Mouse (Mus musculus) hindbrain, embryonic 13.5 days (tissue): Measurements from ENCODE around the gene Acss2. TPM values are rescaled to one million over a fixed set of nuclear protein-coding genes. Genes with fewer than 3 reads are reported as not detected.
A peak's percentile ranks its signal among the peaks of the same experiment; 100 is the strongest.

Source experiments
- ATAC-seq: fragments of 200-750 bp; cut with Nextera tagmentation; 2 replicates; pipeline ENCODE4 v1.8.0; 2017; ENCODE audit warnings: moderate TSS enrichment; ENCODE audit not compliant: low FRiP score
- H3K27ac ChIP-seq: fragments of 300-500 bp; sonication (generic); 2 replicates; pipeline ENCODE4 v1.5.1; 2015; ENCODE audit warnings: inconsistent platforms, mild to moderate bottlenecking, moderate library complexity
- H3K27me3 ChIP-seq: fragments of 300-500 bp; sonication (generic); 2 replicates; pipeline ENCODE4 v1.6.1; 2015; ENCODE audit warnings: mild to moderate bottlenecking, inconsistent platforms
- H3K36me3 ChIP-seq: fragments of 300-500 bp; sonication (generic); 2 replicates; pipeline ENCODE4 v1.6.1; 2015; ENCODE audit warnings: mild to moderate bottlenecking, inconsistent platforms
- H3K4me1 ChIP-seq: fragments of 300-500 bp; sonication (generic); replicated peaks from 2 replicates; pipeline ENCODE4 v1.6.1; 2015; ENCODE audit warnings: inconsistent platforms
- H3K4me2 ChIP-seq: fragments of 300-500 bp; sonication (generic); 2 replicates; pipeline ENCODE4 v1.6.1; 2015; ENCODE audit warnings: inconsistent platforms, mild to moderate bottlenecking, moderate library complexity
- H3K4me3 ChIP-seq: fragments of 300-500 bp; sonication (generic); 2 replicates; pipeline ENCODE4 v1.5.1; 2015; ENCODE audit warnings: mild to moderate bottlenecking, inconsistent platforms
- H3K9ac ChIP-seq: fragments of 300-500 bp; sonication (generic); 2 replicates; pipeline ENCODE4 v1.6.1; 2015; ENCODE audit warnings: mild to moderate bottlenecking, inconsistent platforms
- H3K9me3 ChIP-seq: fragments of 300-500 bp; sonication (generic); 2 replicates; pipeline ENCODE4 v1.6.1; 2016; ENCODE audit warnings: inconsistent platforms
- WGBS: fragments of 180-500 bp; shearing (Covaris S2); methylation state at CpG from one replicate; pipeline ENCODE4 v1.1.7; 2015; 5-methylcytosine and 5-hydroxymethylcytosine counted together
- polyA plus RNA-seq: library from polyadenylated mRNA; unstranded; fragments of >200 nt; fragmentation: Nextera tagmentation; extraction: Ambion mirVana; gene quantifications from 2 replicates; pipeline ENCODE4 v1.2.1, GENCODE M21; 2015

Acss2 gene
- polyA plus RNA-seq, 1 experiment from 2014 or later = 29.0 TPM

DNA sequence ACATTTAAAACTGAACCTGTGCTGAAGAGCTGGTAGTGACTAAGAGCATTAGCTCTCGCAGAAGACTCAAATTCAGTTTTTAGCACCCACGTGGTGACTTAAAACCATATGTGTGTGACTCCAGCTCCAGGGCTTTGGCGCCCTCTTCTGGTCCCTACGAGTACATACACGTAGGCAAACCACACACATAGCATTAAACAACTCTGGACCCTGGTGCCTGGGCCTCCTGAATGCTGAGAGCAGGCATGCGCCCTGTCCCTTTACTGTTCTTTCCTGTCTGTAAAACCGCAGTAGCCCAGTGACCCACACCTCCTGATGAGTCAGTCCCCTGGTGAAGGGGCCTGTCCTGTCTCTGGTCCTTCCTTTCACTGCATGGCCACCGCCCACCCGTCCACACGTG is 107.0 kb downstream of the Acss2 start:
- Histone ChIP-seq H3K9ac (no peak overlapping the region), H3K27ac (no peak overlapping the region), H3K4me1 (peaks cover 15% of the 10 kb centered on the region), H3K4me2 (no peak overlapping the region), H3K36me3 (no peaks in the 10 kb centered on the region), H3K4me3 (no peak overlapping the region), H3K27me3 (peaks cover 45% of the 10 kb centered on the region), H3K9me3 (no peaks in the 10 kb centered on the region)
- ATAC-seq = no peak
- WGBS = 36% methylated on average over 10 of the region's 10 CpGs

- WGBS = 37% methylated on average over 15 of the region's 15 CpGs
- no peak overlapping the region for H3K27ac ChIP-seq
- peaks cover 60% of the 10 kb centered on the region for H3K27me3 ChIP-seq
- 0 out of 2 replicates have a peak overlapping the region, but pooled peaks have one; percentile 24 for H3K9ac ChIP-seq
- H3K36me3 ChIP-seq = peaks cover 3% of the 10 kb centered on the region
- no peak for ATAC-seq
- H3K4me3 ChIP-seq = no peak overlapping the region
- H3K4me2 ChIP-seq = no peak overlapping the region
- H3K4me1 ChIP-seq = peaks cover 30% of the 10 kb centered on the region
- no peaks in the 10 kb centered on the region for H3K9me3 ChIP-seq
Measured at GRCm38 (mm10) chr2:155626277-155626676, 108.5 kb downstream of the Acss2 start.

GRCm38 (mm10) chr2:155627030-155627738 is 109.4 kb downstream of the Acss2 start:
- Histone ChIP-seq H3K27me3 (peaks cover 69% of the 10 kb centered on the region), H3K4me1 (peaks cover 33% of the 10 kb centered on the region), H3K36me3 (peaks cover 12% of the 10 kb centered on the region), H3K4me2 (no peak overlapping the region), H3K27ac (no peak overlapping the region), H3K9me3 (no peaks in the 10 kb centered on the region), H3K4me3 (no peak overlapping the region), H3K9ac (no peak overlapping the region)
- WGBS = 48% methylated on average over 21 of the region's 21 CpGs
- ATAC-seq = no peak

DNA sequence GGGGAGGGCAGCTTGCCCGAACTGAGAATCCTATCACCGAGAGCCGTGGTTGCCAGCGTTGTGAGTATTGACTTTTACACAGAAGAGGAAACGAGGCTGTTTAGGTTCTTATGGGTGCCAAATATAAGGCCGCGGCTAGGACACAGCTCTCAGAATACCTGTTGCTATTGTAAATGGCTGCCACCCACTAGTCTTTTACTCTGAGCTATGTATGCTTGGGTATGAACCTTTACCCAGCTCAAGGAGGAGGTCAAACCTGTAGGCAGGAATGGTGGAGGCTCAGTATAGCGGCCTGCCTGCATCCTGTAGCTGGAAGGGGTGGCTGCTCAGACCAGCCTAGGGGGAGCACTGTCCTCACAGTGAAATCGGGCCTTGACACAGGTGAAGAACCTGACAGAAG is 110.4 kb downstream of the Acss2 start:
- H3K4me2 ChIP-seq = no peak overlapping the region
- ATAC-seq = no peak
- no peak overlapping the region for H3K27ac ChIP-seq
- H3K9me3 ChIP-seq = no peaks in the 10 kb centered on the region
- H3K27me3 ChIP-seq = peaks cover 71% of the 10 kb centered on the region
- H3K4me3 ChIP-seq = no peak overlapping the region
- 83% methylated on average over 9 of the region's 9 CpGs for WGBS
- no peak overlapping the region for H3K9ac ChIP-seq
- H3K4me1 ChIP-seq = peaks cover 33% of the 10 kb centered on the region
- H3K36me3 ChIP-seq = peaks cover 21% of the 10 kb centered on the region

DNA sequence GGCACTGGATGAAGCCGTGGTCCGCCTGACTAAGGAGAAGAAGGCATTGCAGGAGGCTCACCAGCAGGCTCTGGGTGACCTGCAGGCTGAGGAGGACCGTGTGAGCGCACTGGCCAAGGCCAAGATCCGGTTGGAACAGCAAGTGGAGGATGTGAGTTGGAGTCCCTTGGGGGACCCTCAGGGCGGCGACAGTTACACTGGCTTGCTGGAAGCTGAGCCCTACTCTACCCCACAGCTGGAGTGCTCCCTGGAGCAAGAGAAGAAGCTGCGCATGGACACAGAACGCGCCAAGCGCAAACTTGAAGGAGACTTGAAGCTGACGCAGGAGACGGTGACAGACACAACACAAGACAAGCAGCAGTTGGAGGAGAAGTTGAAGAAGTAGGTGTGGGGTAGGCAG is 110.8 kb downstream of the Acss2 start:
- WGBS = 77% methylated on average over 13 of the region's 13 CpGs
- Histone ChIP-seq H3K4me3 (peak overlapping the region; percentile 36; the same call in 1 of the 2 replicates), H3K27ac (no peak overlapping the region), H3K36me3 (peaks cover 25% of the 10 kb centered on the region), H3K27me3 (peaks cover 75% of the 10 kb centered on the region), H3K4me2 (peak overlapping the region; percentile 69; the same call in 1 of the 2 replicates), H3K9ac (no peak overlapping the region), H3K4me1 (peaks cover 33% of the 10 kb centered on the region), H3K9me3 (no peaks in the 10 kb centered on the region)
- no peak for ATAC-seq

GRCm38 (mm10) chr2:155629231-155629661 is 111.5 kb downstream of the Acss2 start:
- ATAC-seq = peak; percentile 37
- 1% methylated on average over 35 of the region's 35 CpGs for WGBS
- Histone ChIP-seq H3K27ac (no peak overlapping the region), H3K4me1 (peaks cover 33% of the 10 kb centered on the region), H3K4me2 (peak overlapping the region; percentile 69), H3K4me3 (peak overlapping the region; percentile 36), H3K9me3 (no peaks in the 10 kb centered on the region), H3K36me3 (peaks cover 33% of the 10 kb centered on the region), H3K27me3 (peaks cover 82% of the 10 kb centered on the region), H3K9ac (peak overlapping the region; percentile 70)

- Histone ChIP-seq H3K4me1 (peaks cover 33% of the 10 kb centered on the region), H3K4me3 (no peak overlapping the region), H3K27me3 (peaks cover 91% of the 10 kb centered on the region), H3K36me3 (peaks cover 42% of the 10 kb centered on the region), H3K9ac (peak overlapping the region; percentile 31; the same call in 1 of the 2 replicates), H3K4me2 (0 out of 2 replicates have a peak overlapping the region, but pooled peaks have one; percentile 20), H3K9me3 (no peaks in the 10 kb centered on the region), H3K27ac (no peak overlapping the region)
- WGBS = 19% methylated on average over 20 of the region's 20 CpGs
- no peak for ATAC-seq
Measured at GRCm38 (mm10) chr2:155630153-155630552, 112.4 kb downstream of the Acss2 start.

- no peak overlapping the region for H3K4me2 ChIP-seq
- no peak overlapping the region for H3K27ac ChIP-seq
- peaks cover 85% of the 10 kb centered on the region for H3K27me3 ChIP-seq
- no peak overlapping the region for H3K4me3 ChIP-seq
- H3K36me3 ChIP-seq = peaks cover 48% of the 10 kb centered on the region
- no peaks in the 10 kb centered on the region for H3K9me3 ChIP-seq
- WGBS = 16% methylated on average over 43 of the region's 43 CpGs
- peak overlapping the region; percentile 31; the same call in 1 of the 2 replicates for H3K9ac ChIP-seq
- peaks cover 33% of the 10 kb centered on the region for H3K4me1 ChIP-seq
- ATAC-seq = no peak
Measured at GRCm38 (mm10) chr2:155630590-155631416, 113.1 kb downstream of the Acss2 start.

- Histone ChIP-seq H3K4me2 (no peak overlapping the region), H3K4me3 (no peak overlapping the region), H3K9ac (no peak overlapping the region), H3K27me3 (peaks cover 78% of the 10 kb centered on the region), H3K36me3 (peaks cover 64% of the 10 kb centered on the region), H3K9me3 (no peaks in the 10 kb centered on the region), H3K27ac (no peak overlapping the region), H3K4me1 (peaks cover 28% of the 10 kb centered on the region)
- ATAC-seq = no peak
- 69% methylated on average over 30 of the region's 30 CpGs for WGBS
Measured at GRCm38 (mm10) chr2:155632138-155632936, 114.6 kb downstream of the Acss2 start.

- H3K27me3 ChIP-seq = peaks cover 70% of the 10 kb centered on the region
- no peak overlapping the region for H3K4me2 ChIP-seq
- ATAC-seq = no peak
- peaks cover 71% of the 10 kb centered on the region for H3K36me3 ChIP-seq
- H3K9me3 ChIP-seq = no peaks in the 10 kb centered on the region
- H3K4me3 ChIP-seq = no peak overlapping the region
- 70% methylated on average over 19 of the region's 19 CpGs for WGBS
- peaks cover 28% of the 10 kb centered on the region for H3K4me1 ChIP-seq
- no peak overlapping the region for H3K9ac ChIP-seq
- H3K27ac ChIP-seq = no peak overlapping the region
Measured at GRCm38 (mm10) chr2:155633121-155633520, 115.4 kb downstream of the Acss2 start.

DNA sequence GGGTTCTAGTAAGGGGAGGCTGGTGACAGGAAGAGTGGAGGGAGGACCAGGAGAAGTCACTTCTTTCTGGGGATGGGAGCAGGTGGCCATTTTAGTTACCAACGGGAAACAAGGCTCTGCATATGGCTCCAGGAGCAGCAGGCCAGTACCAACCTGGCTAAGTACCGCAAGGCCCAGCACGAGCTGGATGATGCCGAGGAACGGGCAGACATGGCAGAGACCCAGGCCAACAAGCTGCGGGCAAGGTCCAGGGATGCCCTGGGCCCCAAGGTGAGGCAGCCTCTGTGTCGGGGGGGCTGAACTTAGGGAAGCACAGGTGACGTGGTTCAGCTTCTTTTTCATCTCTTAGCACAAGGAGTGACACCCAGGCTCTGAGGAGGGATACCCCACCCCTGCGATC is 116.0 kb downstream of the Acss2 start:
- WGBS = 90% methylated on average over 9 of the region's 9 CpGs
- H3K36me3 ChIP-seq = peaks cover 78% of the 10 kb centered on the region
- H3K4me1 ChIP-seq = peaks cover 27% of the 10 kb centered on the region
- no peak overlapping the region for H3K4me2 ChIP-seq
- H3K9ac ChIP-seq = no peak overlapping the region
- H3K9me3 ChIP-seq = no peaks in the 10 kb centered on the region
- ATAC-seq = no peak
- no peak overlapping the region for H3K4me3 ChIP-seq
- peaks cover 64% of the 10 kb centered on the region for H3K27me3 ChIP-seq
- no peak overlapping the region for H3K27ac ChIP-seq

DNA sequence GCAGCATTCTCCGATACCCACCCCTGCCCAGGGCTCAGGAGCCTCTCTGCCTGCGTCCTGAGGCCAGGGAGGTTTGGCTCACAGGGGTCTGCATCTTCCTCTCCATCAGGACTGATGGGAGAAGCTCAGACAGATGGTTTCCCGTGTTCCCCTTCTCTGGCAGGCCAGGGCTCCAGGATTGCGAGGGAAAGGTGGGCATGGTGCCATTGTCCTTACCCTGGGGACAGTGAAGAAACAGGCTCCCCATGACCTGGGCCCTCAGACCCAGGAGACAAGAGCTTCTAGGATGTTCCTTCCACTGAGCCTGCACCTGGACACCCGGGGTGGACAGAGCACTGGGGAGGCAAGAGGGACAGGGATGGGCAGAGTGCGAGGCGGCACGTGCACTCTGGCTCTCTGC is 116.8 kb downstream of the Acss2 start:
- ATAC-seq = no peak
- H3K9me3 ChIP-seq = no peaks in the 10 kb centered on the region
- H3K4me3 ChIP-seq = no peak overlapping the region
- H3K4me1 ChIP-seq = peaks cover 23% of the 10 kb centered on the region
- no peak overlapping the region for H3K4me2 ChIP-seq
- peaks cover 56% of the 10 kb centered on the region for H3K27me3 ChIP-seq
- no peak overlapping the region for H3K9ac ChIP-seq
- 89% methylated on average over 8 of the region's 8 CpGs for WGBS
- no peak overlapping the region for H3K27ac ChIP-seq
- peaks cover 86% of the 10 kb centered on the region for H3K36me3 ChIP-seq
